Mouse (Mus musculus): ENCODE data around the gene Tanc1. TPM values are rescaled to one million over a fixed set of nuclear protein-coding genes. Genes with fewer than 3 reads are reported as not detected.
A peak's percentile ranks its signal among the peaks of the same experiment; 100 is the strongest.

The Tanc1 gene
- polyA plus RNA-seq, 1 experiment from 2014 or later, result 8.9 TPM

- ATAC-seq (ENCODE audit: low FRiP score), result no peak; the same call in 1 of the 2 replicates
These were observed 64.6 kb downstream of the Tanc1 start for GRCm38 (mm10) chr2:59676442-59676841.

DNA sequence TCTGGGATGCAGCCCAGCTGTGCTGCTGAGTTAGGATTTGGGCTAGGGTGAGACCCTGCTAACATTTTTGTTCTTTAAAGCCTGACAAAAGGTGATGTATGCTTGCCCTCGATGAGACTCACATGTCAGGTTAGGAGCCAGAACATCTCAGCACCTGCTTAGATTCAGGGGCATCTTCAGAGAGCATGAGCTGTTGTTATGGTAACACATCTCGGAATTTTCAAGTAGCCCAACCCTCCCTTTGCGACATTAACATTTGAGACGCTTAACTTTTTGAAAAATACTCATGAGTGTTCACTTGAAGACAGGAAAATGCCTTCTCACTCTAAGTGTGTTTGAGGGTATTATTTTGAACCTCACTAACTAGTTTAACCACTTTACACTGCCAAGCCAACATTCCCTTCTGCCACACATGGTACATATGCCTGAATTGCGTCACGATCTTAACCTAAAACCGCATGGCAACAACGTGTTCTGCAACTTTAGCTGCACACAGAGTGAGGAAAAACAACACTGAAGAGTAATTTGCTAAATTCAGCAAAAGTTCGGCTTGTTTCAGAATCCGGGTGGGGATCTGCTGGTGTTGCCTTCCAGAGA, 67.7 kb downstream of the Tanc1 start:
- Histone ChIP-seq H3K27me3 (0 out of 2 replicates have a peak, but pooled peaks cover 3% of the 10 kb centered on the region), H3K4me3 (no peak overlapping the region), H3K9me3 (no peaks in the 10 kb centered on the region), H3K4me2 (no peak overlapping the region), H3K27ac (no peak overlapping the region), H3K4me1 (replicated peaks) (peaks cover 11% of the 10 kb centered on the region), H3K9ac (no peak overlapping the region), H3K36me3 (no peaks in the 10 kb centered on the region)
- ATAC-seq (ENCODE audit: low FRiP score), result no peak
- WGBS, result 86% methylated on average over 10 of the region's 10 CpGs

More at GRCm38 (mm10) chr2:59676442-59676841, 64.6 kb downstream of the Tanc1 start:
- Histone ChIP-seq H3K36me3 (no peaks in the 10 kb centered on the region), H3K9ac (no peak overlapping the region), H3K4me3 (no peak overlapping the region), H3K9me3 (no peaks in the 10 kb centered on the region), H3K4me1 (replicated peaks) (peaks cover 20% of the 10 kb centered on the region), H3K27me3 (0 out of 2 replicates have a peak, but pooled peaks cover 3% of the 10 kb centered on the region), H3K4me2 (no peak overlapping the region), H3K27ac (no peak overlapping the region)
- WGBS, result 70% methylated on average over 6 of the region's 6 CpGs

DNA sequence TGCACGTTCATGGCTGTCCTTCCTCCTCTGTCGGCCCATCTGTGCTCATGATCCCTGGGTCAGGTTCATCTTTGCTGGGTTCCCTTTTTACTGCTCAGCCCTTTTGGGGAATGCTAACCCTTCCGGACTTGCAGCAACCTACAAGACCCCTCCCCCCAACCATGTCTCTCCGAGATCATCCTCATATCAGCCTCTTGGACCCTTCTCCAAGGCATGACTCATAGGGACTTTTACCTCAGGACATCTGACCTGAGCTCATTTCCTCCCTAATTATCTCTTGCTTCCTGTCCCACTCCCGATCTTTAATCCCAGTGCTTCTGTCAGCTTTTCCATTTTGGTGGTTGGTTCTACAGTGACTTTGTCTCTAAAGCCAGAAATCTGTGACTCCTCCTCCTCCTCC, 68.9 kb downstream of the Tanc1 start:
- Histone ChIP-seq H3K27me3 (no peaks in the 10 kb centered on the region), H3K4me3 (no peak overlapping the region), H3K36me3 (no peaks in the 10 kb centered on the region), H3K9me3 (no peaks in the 10 kb centered on the region), H3K4me2 (no peak overlapping the region), H3K4me1 (replicated peaks) (peaks cover 12% of the 10 kb centered on the region), H3K9ac (no peak overlapping the region), H3K27ac (no peak overlapping the region)
- WGBS, result 86% methylated on average over 5 of the region's 5 CpGs
- ATAC-seq (ENCODE audit: low FRiP score), result no peak

DNA sequence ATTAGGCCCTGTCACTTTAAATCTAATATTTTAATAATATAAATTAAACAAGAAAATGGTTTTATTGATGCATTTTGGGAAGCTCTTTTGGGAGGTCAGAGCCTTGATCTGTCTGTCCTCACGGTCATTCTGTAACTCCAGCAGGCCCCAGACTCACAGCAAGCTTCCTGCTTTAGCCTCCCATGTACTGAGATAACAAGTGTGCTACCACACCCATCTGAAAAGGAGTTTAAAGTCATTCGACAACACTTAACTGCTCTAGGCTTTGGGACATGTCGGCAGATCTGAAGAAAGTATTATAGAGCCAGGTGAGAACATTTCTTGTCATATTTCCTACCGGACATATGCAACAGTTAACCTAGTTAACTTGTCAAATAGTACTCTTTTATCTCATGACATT, 69.3 kb downstream of the Tanc1 start:
- no peak overlapping the region for H3K4me3 ChIP-seq
- 90% methylated on average over 4 of the region's 4 CpGs for WGBS

GRCm38 (mm10) chr2:59684864-59685605, 73.2 kb downstream of the Tanc1 start:
- Histone ChIP-seq H3K27me3 (no peaks in the 10 kb centered on the region), H3K4me2 (no peak overlapping the region), H3K27ac (no peak overlapping the region), H3K9ac (no peak overlapping the region), H3K36me3 (no peaks in the 10 kb centered on the region), H3K4me3 (no peak overlapping the region), H3K4me1 (replicated peaks) (peaks cover 8% of the 10 kb centered on the region), H3K9me3 (no peaks in the 10 kb centered on the region)
- 78% methylated on average over 16 of the region's 16 CpGs for WGBS
- no peak for ATAC-seq (ENCODE audit: low FRiP score)

More for the DNA sequence above, 69.3 kb downstream of the Tanc1 start:
- ATAC-seq (ENCODE audit: low FRiP score), result no peak
- Histone ChIP-seq H3K27ac (no peak overlapping the region), H3K4me2 (no peak overlapping the region), H3K4me1 (replicated peaks) (peaks cover 12% of the 10 kb centered on the region), H3K27me3 (no peaks in the 10 kb centered on the region), H3K36me3 (no peaks in the 10 kb centered on the region), H3K9me3 (no peaks in the 10 kb centered on the region), H3K9ac (no peak overlapping the region)

DNA sequence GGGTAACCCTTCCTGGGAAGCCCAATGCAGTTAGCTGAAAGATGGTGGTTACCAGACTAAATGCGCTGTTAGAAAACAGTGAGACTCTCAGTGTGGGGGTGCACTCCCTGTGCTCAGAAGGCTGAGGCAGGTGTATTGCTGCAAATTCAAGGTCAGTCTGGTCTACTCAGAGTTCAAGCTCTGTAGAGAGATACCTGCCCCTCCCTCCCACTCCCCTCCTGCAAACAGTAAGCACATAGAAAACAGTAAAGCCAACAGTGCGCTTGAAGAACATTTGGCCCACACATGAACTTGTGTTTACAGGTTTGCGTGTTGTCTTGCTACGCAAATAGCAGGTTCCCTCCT, 73.7 kb downstream of the Tanc1 start:
- Histone ChIP-seq H3K4me1 (replicated peaks) (peaks cover 8% of the 10 kb centered on the region), H3K4me2 (no peak overlapping the region), H3K27ac (no peak overlapping the region), H3K27me3 (no peaks in the 10 kb centered on the region), H3K9me3 (no peaks in the 10 kb centered on the region), H3K36me3 (no peaks in the 10 kb centered on the region), H3K9ac (no peak overlapping the region), H3K4me3 (no peak overlapping the region)
- 95% methylated on average over 4 of the region's 4 CpGs for WGBS
- ATAC-seq (ENCODE audit: low FRiP score), result no peak

GRCm38 (mm10) chr2:59688261-59689104, 76.6 kb downstream of the Tanc1 start:
- no peak overlapping the region for H3K4me2 ChIP-seq
- H3K27me3 ChIP-seq, result no peaks in the 10 kb centered on the region
- H3K27ac ChIP-seq, result no peak overlapping the region
- no peak overlapping the region for H3K9ac ChIP-seq
- peaks cover 8% of the 10 kb centered on the region for H3K4me1 ChIP-seq (replicated peaks)
- no peak for ATAC-seq (ENCODE audit: low FRiP score)
- H3K4me3 ChIP-seq, result no peak overlapping the region
- whole genome bisulfite sequencing, result 34% methylated on average over 16 of the region's 16 CpGs
- no peaks in the 10 kb centered on the region for H3K9me3 ChIP-seq
- no peaks in the 10 kb centered on the region for H3K36me3 ChIP-seq

DNA sequence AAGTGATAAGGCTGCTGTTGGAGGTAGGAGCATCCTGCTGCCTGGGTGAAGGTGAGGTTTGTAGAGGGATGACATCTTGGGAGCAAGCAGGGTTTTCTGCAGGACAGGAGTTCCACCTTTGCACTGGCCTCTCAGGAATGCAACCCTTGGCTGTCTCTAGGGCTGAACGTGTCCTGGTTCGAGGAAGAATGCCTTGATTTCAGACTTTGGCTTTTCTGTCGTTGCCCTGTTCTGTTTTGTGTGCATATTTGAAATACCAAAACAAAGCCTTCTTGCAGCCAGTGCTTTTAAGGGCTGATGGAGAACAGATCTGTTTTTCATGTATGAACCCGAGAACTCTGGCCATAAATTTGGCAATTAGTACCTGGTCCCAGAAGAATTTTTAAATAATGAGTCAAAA, 79.3 kb downstream of the Tanc1 start:
- no peak overlapping the region for H3K4me2 ChIP-seq
- no peak overlapping the region for H3K27ac ChIP-seq
- H3K9ac ChIP-seq, result no peak overlapping the region
- ATAC-seq (ENCODE audit: low FRiP score), result no peak
- 68% methylated on average over 4 of the region's 4 CpGs for WGBS
- no peaks in the 10 kb centered on the region; the same call in 1 of the 2 replicates for H3K4me1 ChIP-seq (replicated peaks)
- no peaks in the 10 kb centered on the region for H3K9me3 ChIP-seq
- H3K4me3 ChIP-seq, result no peak overlapping the region
- H3K36me3 ChIP-seq, result no peaks in the 10 kb centered on the region
- no peaks in the 10 kb centered on the region for H3K27me3 ChIP-seq

GRCm38 (mm10) chr2:59693473-59693872, 81.6 kb downstream of the Tanc1 start:
- Histone ChIP-seq H3K36me3 (no peaks in the 10 kb centered on the region), H3K27ac (no peak overlapping the region), H3K27me3 (no peaks in the 10 kb centered on the region), H3K4me1 (replicated peaks) (peaks cover 11% of the 10 kb centered on the region), H3K9me3 (no peaks in the 10 kb centered on the region), H3K4me2 (no peak overlapping the region), H3K9ac (no peak overlapping the region), H3K4me3 (no peak overlapping the region)
- ATAC-seq (ENCODE audit: low FRiP score), result no peak
- whole genome bisulfite sequencing, result 81% methylated on average over 5 of the region's 5 CpGs

DNA sequence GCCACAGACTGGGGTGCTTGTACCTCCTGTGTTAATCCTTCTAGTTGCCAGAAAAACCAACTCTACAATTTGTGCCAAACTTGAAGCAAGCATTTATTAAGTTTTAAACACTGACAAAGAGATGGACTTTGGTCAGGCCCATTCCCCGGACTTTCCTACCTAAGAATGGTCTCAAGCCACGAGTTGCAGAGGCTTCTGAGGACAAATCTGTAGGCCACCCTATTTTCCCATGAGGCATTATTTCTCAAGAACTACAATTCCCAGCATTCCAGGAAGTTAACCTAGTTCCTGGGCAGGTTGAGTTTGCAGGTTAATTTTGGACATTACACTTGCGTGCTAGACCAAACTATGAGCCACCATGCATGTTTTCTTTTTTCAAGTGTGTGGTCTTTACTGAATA, 85.3 kb downstream of the Tanc1 start:
- Histone ChIP-seq H3K27ac (no peak overlapping the region), H3K9me3 (no peaks in the 10 kb centered on the region), H3K9ac (no peak overlapping the region), H3K4me3 (no peak overlapping the region), H3K4me1 (replicated peaks) (peaks cover 13% of the 10 kb centered on the region), H3K36me3 (no peaks in the 10 kb centered on the region), H3K4me2 (no peak overlapping the region), H3K27me3 (no peaks in the 10 kb centered on the region)
- 83% methylated on average over 3 of the region's 3 CpGs for WGBS
- no peak for ATAC-seq (ENCODE audit: low FRiP score)

DNA sequence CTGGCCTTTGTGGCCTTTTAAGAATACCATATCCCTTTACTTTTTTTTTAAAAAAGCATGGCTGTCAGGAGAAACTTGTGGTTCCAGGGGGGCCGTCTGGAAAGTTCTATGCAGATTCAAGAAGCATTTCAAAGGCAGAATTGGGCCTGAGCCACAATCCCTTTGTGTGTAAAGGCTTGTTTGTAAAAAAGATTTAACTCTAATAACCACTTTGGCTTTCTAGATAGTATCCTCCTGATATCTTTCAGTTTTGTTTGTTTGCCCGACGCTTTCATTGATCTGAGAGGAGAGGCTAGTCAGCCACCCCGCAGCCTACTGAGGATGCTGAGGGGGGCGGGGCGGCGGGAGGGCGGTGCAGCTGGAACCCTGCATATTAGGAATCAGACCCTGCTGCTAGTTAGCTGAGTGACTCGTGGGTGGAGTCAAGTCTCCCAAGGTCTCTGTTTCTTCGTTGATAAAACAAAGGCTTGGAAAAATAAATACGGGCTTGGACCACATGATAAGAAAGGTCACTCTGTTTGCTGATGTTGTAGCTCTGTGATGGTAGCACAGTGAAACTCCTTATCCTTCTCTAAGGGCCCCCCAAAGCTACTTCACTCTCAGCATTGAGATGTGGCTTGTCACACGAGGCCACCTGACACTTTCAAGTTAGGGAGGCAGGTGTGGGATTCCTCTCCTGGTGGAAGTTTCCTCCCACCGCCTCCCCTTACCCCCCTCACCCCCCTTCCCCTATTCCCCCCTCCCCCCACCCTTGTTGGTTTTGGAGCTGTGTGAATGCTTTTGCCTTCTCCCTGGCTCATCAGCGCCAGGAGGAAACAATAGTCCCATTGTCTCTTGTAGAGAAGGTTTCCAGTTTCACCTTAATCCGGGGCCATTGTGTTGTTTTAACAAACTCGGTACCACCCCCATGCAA, 86.1 kb downstream of the Tanc1 start:
- Histone ChIP-seq H3K4me2 (peak overlapping the region; percentile 50), H3K4me3 (peak overlapping the region; percentile 23), H3K27me3 (no peaks in the 10 kb centered on the region), H3K36me3 (no peaks in the 10 kb centered on the region), H3K27ac (peak overlapping the region; percentile 69), H3K9ac (peak overlapping the region; percentile 53), H3K4me1 (replicated peaks) (peaks cover 13% of the 10 kb centered on the region), H3K9me3 (no peaks in the 10 kb centered on the region)
- ATAC-seq (ENCODE audit: low FRiP score), result peak; percentile 93
- 3% methylated on average over 16 of the region's 16 CpGs for WGBS
